Mouse (Mus musculus) myocyte (in vitro differentiated cells): ENCODE measurements around the gene Sox1. TPM values are rescaled to one million over a fixed set of nuclear protein-coding genes. Genes with fewer than 3 reads are reported as not detected.

Source experiments
- H3K27me3 ChIP-seq: one replicate; pipeline ENCODE4 v1.6.1; 2011; ENCODE audit not compliant: control insufficient read depth, insufficient read depth, insufficient read length
- H3K36me3 ChIP-seq: one replicate; pipeline ENCODE4 v1.6.1; 2011; ENCODE audit not compliant: control insufficient read depth, insufficient read depth
- H3K4me2 ChIP-seq: one replicate; pipeline ENCODE4 v1.6.1; 2011; ENCODE audit warnings: low read depth, control low read depth
- H3K4me3 ChIP-seq: one replicate; pipeline ENCODE4 v1.5.1; 2011; ENCODE audit warnings: mild to moderate bottlenecking, control low read depth, moderate library complexity
- H3K79me2 ChIP-seq: one replicate; pipeline ENCODE4 v1.6.1; 2011; ENCODE audit not compliant: control insufficient read depth, insufficient read depth
- H3ac ChIP-seq: one replicate; pipeline ENCODE4 v1.6.1; 2011; ENCODE audit not compliant: control insufficient read depth, insufficient read length
- CEBPB ChIP-seq: IDR thresholded peaks from 2 replicates; pipeline ENCODE4 v1.6.1; 2011; ENCODE audit warnings: mild to moderate bottlenecking, moderate library complexity; ENCODE audit not compliant: poor library complexity, insufficient read depth, severe bottlenecking
- E2F4 ChIP-seq: IDR thresholded peaks from one replicate; pipeline ENCODE4 v1.6.1; 2011; ENCODE audit warnings: mild to moderate bottlenecking, control low read depth, moderate library complexity; ENCODE audit not compliant: insufficient read depth
- MAX ChIP-seq: IDR thresholded peaks from one replicate; pipeline ENCODE4 v1.6.1; 2011; ENCODE audit warnings: low read depth, mild to moderate bottlenecking, control low read depth
- MYOD1 ChIP-seq, 3 experiments: IDR thresholded peaks; one replicate each; pipeline ENCODE4 v1.6.1; 2011; ENCODE audit warnings: control low read depth in 2 of 3, low read depth in 2 of 3, mild to moderate bottlenecking in 2 of 3, moderate library complexity in 1 of 3; ENCODE audit not compliant: insufficient read length in 2 of 3, control insufficient read depth in 1 of 3
- MYOG ChIP-seq, 3 experiments: IDR thresholded peaks; one replicate each; pipeline ENCODE4 v1.6.1; 2011; ENCODE audit warnings: control low read depth in 2 of 3, low read depth in 2 of 3, mild to moderate bottlenecking in 2 of 3; ENCODE audit not compliant: insufficient read length in 2 of 3, control insufficient read depth in 1 of 3, insufficient read depth in 1 of 3
- POLR2A ChIP-seq: IDR thresholded peaks from one replicate; pipeline ENCODE4 v1.6.1; 2011; ENCODE audit warnings: low read depth, mild to moderate bottlenecking, control low read depth, moderate library complexity; ENCODE audit not compliant: insufficient read length
- POLR2AphosphoS2 ChIP-seq: IDR thresholded peaks from one replicate; pipeline ENCODE4 v1.6.1; 2011; ENCODE audit warnings: low read depth, control low read depth; ENCODE audit not compliant: insufficient read length
- REST ChIP-seq: IDR thresholded peaks from one replicate; pipeline ENCODE4 v1.6.1; 2011; ENCODE audit warnings: mild to moderate bottlenecking, control low read depth, moderate library complexity; ENCODE audit not compliant: insufficient read depth, insufficient read length
- SRF ChIP-seq: IDR thresholded peaks from one replicate; pipeline ENCODE4 v1.6.1; 2011; ENCODE audit warnings: low read depth; ENCODE audit not compliant: control insufficient read depth, insufficient read length
- TCF12 ChIP-seq: IDR thresholded peaks from one replicate; pipeline ENCODE4 v1.6.1; 2011; ENCODE audit warnings: mild to moderate bottlenecking, control low read depth; ENCODE audit not compliant: poor library complexity, insufficient read depth, severe bottlenecking
- TCF3 ChIP-seq: IDR thresholded peaks from one replicate; pipeline ENCODE4 v1.6.1; 2011; ENCODE audit warnings: low read depth, control low read depth; ENCODE audit not compliant: insufficient read length
- USF1 ChIP-seq: IDR thresholded peaks from one replicate; pipeline ENCODE4 v1.6.1; 2011; ENCODE audit warnings: low read depth, mild to moderate bottlenecking, control low read depth, moderate library complexity
- polyA plus RNA-seq: library from polyadenylated mRNA; unstranded; fragments of >200 nt; fragmentation: generic; extraction: Trizol; gene quantifications from one replicate; pipeline ENCODE4 v1.2.1, GENCODE M21; 2012; ENCODE audit warnings: missing spikeins

Gene Sox1
- polyA plus RNA-seq, 1 experiment: not detected

DNA sequence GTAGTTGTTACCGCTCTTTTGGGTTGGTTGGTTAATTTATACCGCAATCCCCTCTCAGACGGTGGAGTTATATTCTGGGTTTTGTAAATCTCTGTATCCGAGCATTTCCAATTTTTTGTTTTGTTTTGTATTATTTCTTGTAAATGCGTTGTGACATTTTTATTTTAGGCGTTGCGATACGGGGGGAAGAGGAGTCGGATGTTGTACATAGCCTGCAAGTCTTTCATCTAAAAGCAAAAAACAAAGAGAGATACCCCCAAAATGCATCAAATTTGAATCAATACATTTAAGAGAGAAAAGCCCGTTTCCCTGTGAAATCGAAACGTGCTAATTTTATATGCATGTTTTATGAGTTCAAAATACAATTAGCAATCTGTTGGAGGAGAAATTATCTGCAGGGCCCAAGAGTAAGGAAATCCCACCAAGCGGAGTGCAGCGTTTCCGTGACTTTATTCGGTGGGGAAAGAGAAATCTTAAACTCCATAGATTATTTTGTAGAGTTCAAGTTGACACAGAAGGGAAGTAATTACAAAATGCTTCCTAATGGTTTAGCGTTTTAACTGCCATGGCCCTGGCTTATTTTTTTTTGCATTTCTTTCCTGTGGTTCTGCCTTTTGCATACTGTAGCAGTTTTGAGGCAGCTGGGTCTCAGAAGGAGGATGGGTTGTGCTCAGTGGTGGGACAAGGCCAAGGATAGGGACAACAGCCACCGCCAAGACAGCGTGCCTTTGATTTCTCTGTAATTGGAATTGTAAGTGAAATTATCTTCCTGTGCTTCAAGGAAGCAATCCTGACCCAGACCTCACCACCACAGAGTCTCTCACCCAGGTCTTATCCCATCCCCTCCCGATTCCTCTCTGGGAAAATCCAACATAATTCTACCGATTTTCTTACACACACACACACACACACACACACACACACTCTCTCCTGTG lies 3.2 kb downstream of the Sox1 start:
- no peaks in the 10 kb centered on the region for H3K79me2 ChIP-seq
- no peak overlapping the region for H3K4me2 ChIP-seq
- no peak for TF ChIP-seq CEBPB
- TF ChIP-seq SRF: no peak
- no peak for TF ChIP-seq USF1
- TF ChIP-seq TCF12: no peak
- TF ChIP-seq MYOG (IDR thresholded peaks at IDR 0.05; ENCODE audit: control insufficient read depth in 1 of 3, insufficient read depth in 1 of 3, insufficient read length in 2 of 3, low read depth in 2 of 3): no peak
- no peak for TF ChIP-seq E2F4
- no peak for TF ChIP-seq MYOD1 (IDR thresholded peaks at IDR 0.05; ENCODE audit: control insufficient read depth in 1 of 3, insufficient read length in 2 of 3, low read depth in 2 of 3)
- TF ChIP-seq TCF3: no peak
- no peak for TF ChIP-seq MAX
- TF ChIP-seq POLR2AphosphoS2: no peak
- TF ChIP-seq POLR2A: no peak
- TF ChIP-seq REST: no peak
- no peak overlapping the region for H3K4me3 ChIP-seq
- H3ac ChIP-seq: no peak overlapping the region
- H3K27me3 ChIP-seq: peaks cover 43% of the 10 kb centered on the region
- H3K36me3 ChIP-seq: no peaks in the 10 kb centered on the region

DNA sequence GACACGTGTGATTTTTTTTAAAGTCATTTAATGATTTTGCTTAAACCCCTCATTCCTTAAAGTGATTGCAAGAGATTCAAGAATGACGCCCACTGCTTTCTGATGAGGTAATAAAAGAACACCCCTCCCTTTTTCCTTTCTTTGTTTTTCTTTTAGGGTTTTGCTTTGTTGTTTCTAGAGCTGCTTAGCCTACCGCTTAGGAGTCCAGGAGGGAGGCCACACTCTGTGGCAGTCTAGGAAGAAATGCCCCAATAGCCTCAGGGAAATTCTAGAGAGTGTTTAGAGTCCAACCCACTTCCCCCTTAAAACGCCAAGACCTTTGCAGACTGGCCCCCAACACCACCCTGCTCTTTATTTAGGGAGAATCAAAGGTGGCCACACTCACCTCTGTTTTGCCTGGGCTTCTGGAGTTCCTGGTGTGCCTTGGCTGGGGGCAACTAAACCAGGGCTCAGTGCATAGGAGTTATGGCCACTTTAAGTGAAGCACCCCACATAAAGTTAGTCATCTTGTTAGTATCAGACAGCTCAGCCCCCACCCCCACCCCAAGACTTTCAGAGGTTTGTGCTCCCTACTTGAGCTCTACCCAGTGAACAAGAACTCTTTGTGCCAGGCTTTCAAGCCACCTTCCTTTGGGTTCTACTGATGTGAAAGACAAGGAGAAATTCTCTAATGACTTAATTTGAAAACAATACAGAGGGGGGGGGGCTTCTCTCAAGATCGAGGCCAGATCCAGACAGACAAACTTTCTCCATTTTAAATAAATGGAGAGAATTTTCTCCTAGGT lies 4.5 kb downstream of the Sox1 start:
- no peak overlapping the region for H3K4me3 ChIP-seq
- no peaks in the 10 kb centered on the region for H3K79me2 ChIP-seq
- no peak overlapping the region for H3ac ChIP-seq
- no peak overlapping the region for H3K4me2 ChIP-seq
- peaks cover 43% of the 10 kb centered on the region for H3K27me3 ChIP-seq
- no peaks in the 10 kb centered on the region for H3K36me3 ChIP-seq
- no peak for TF ChIP-seq TCF3

DNA sequence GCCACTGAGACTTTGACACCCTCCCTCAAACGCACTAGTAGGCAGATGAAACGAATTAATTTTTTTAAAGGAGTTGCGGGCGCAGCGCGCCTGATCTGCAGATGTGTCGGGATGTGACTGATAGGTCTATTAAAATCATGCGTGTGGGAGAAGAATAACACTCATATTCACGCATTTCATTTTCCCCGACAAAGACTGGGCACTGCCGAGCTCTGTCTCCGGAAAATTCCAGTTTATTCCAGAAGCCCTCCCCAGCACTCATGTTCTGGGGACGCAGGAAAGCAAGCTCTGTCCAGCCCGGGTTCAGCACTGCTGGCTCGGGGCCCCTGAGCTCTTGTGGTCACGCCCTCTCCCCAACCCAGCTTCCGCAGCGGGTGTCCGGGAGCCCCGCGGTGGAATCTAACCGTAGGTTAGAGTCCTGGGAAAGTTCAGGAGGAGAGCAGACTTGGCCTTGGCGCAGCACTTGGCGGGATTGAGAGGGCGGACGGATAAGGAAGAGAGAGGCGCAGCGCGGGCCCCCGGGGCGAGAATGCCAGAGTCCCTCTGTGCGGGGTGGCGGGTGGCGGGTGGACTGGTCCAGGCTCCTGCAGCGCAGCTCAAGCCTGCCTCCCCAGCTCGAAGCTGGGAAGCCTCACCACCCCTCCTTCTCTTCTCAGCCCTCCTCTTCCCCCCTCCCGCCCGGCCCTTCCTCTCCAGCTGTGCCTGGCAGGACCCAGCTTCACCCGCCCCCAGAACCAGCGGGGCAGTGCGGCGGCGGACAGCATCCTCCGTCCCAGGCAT lies 5.7 kb downstream of the Sox1 start:
- H3K79me2 ChIP-seq: no peaks in the 10 kb centered on the region
- no peak overlapping the region for H3K4me3 ChIP-seq
- TF ChIP-seq TCF3 (no peak), REST (no peak), E2F4 (no peak), SRF (no peak), USF1 (no peak), POLR2AphosphoS2 (no peak)
- H3K27me3 ChIP-seq: peaks cover 33% of the 10 kb centered on the region
- no peak overlapping the region for H3ac ChIP-seq
- no peaks in the 10 kb centered on the region for H3K36me3 ChIP-seq
- no peak overlapping the region for H3K4me2 ChIP-seq

DNA sequence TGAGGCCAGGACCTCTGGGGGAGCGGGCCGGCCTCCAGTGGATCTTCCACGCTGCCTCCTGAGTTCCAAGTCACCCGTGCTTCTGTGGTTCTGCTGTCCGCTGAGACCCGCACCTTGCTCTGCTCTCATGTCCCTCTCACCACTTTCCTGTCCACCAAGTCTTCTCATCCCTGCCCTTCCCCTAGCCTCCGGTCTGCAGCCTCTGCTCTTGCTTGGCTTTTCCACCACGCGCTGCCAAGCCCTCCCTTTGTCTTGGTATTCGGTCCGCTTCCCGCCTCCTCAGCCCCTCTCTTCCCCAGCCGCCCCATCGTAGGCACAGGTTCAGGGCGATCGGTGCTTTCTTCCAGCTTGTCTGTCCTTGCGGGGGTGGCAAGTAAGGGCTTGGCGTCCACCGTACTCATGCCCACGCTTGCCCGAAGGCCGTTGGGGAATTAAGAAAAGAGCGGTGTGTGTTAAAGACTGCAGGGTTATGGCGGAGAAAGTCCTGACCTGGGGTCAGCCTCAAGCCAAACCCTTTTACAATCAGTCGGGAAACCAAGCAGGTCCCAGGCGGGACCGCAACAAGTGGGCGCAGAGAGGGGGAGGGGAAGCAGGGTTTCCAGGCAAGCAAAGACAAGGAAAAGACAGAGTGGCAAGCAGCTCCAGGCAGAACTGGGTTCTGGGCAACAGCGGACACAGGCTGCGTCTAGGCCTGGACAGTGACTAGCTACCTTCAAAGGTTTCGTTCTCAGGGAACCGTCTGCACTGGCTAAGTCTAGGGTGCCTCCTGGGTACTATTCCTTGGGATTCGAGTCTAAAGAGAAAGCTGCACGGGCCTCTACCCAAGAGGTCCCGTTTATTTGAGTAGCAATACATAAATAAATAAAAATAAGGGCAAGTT lies 6.5 kb downstream of the Sox1 start:
- H3K36me3 ChIP-seq: no peaks in the 10 kb centered on the region
- H3K27me3 ChIP-seq: peaks cover 37% of the 10 kb centered on the region
- no peak overlapping the region for H3K4me3 ChIP-seq
- TF ChIP-seq REST (no peak), MAX (no peak), SRF (no peak), CEBPB (no peak)
- H3ac ChIP-seq: no peak overlapping the region
- no peaks in the 10 kb centered on the region for H3K79me2 ChIP-seq
- no peak overlapping the region for H3K4me2 ChIP-seq

DNA sequence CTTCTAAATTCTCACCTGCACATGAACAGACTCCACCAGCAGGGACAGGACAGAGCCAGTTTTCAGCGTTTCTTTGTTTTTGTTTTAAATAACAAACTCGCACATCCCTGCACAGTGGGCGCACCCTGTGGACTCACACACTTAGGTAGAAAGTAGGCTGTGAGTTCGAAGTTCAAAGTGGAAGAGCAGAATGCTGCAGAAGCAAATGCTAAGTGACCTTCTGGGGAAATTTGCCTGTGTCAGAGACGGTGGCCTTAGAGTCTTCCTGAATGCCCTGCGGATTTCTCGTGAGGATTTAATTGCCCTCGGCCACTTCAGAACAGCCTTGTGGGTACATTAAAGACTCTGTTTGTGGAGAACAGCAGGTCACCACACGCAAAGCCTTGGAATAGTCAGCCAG lies 7.6 kb downstream of the Sox1 start:
- H3K4me2 ChIP-seq: no peak overlapping the region
- no peaks in the 10 kb centered on the region for H3K79me2 ChIP-seq
- peaks cover 27% of the 10 kb centered on the region for H3K27me3 ChIP-seq
- no peak for TF ChIP-seq E2F4
- TF ChIP-seq TCF12: no peak
- TF ChIP-seq POLR2AphosphoS2: no peak
- no peak for TF ChIP-seq TCF3
- TF ChIP-seq USF1: no peak
- no peak for TF ChIP-seq MAX
- no peak for TF ChIP-seq CEBPB
- TF ChIP-seq REST: no peak
- TF ChIP-seq MYOG (IDR thresholded peaks at IDR 0.05; ENCODE audit: control insufficient read depth in 1 of 3, insufficient read depth in 1 of 3, insufficient read length in 2 of 3, low read depth in 2 of 3): no peak
- TF ChIP-seq SRF: no peak
- no peak for TF ChIP-seq MYOD1 (IDR thresholded peaks at IDR 0.05; ENCODE audit: control insufficient read depth in 1 of 3, insufficient read length in 2 of 3, low read depth in 2 of 3)
- no peak for TF ChIP-seq POLR2A
- H3K36me3 ChIP-seq: no peaks in the 10 kb centered on the region
- H3ac ChIP-seq: no peak overlapping the region
- no peak overlapping the region for H3K4me3 ChIP-seq
